ENCODE assay signal across 17 mouse cellular contexts in genomic region chr8:111855977-111856376, GRCm38 (mm10). TPM values are rescaled to one million over a fixed set of nuclear protein-coding genes. Genes with fewer than 3 reads are reported as not detected.
"Had no signal": no experiment of that assay in that cellular context is flagged by ENCODE, and none has a peak within 500 bp of the region (broad histone marks: within the 10 kb centered on the region; RNA-seq: fewer than 3 reads in every experiment).

No protein-coding gene starts in this region.

- H3K27ac ChIP-seq: kidney, postnatal 0 days; layer of hippocampus, adult 2 months; liver, embryonic 13.5 days; stomach, postnatal 0 days had no signal

- H3K9ac ChIP-seq: liver, embryonic 13.5 days had no signal

- H3K4me3 ChIP-seq: layer of hippocampus, adult 2 months; liver, embryonic 13.5 days had no signal

- DNase-seq: kidney, adult 18-20 months; kidney, postnatal 25 days; layer of hippocampus, adult 9-11 months; liver, embryonic 13.5 days; lung, adult 2 months; lung, postnatal 14 days; lung, postnatal 4 days; midbrain, embryonic 14.5 days; thymus, adult 2 months; thymus, postnatal 14 days had no signal

- H3K27me3 ChIP-seq: liver, embryonic 13.5 days had no signal

- H3K36me3 ChIP-seq: liver, embryonic 13.5 days had no signal

- H3K9me3 ChIP-seq: liver, embryonic 13.5 days had no signal

RNA-seq across cellular contexts. Expression of gene Chst5, which starts 54.3 kb away (rescaled TPM):
- total RNA-seq: liver, adult 2 months; megakaryocyte progenitor cell, adult 5-6 weeks; megakaryocyte-erythroid progenitor cell, adult 5-6 weeks had no signal
- polyA plus RNA-seq: liver, adult 2 months; liver, embryonic 13.5 days; spleen, adult 2 months had no signal
